Mouse (Mus musculus) ES-Bruce4 (cell line): ENCODE data around the gene Mlx. TPM values are rescaled to one million over a fixed set of nuclear protein-coding genes. Genes with fewer than 3 reads are reported as not detected.

Experiments
- H3K27ac ChIP-seq: 2 replicates; pipeline ENCODE4 v1.5.1; 2012; ENCODE audit warnings: low read length, inconsistent platforms; ENCODE audit not compliant: insufficient read depth
- H3K27me3 ChIP-seq: 2 replicates; pipeline ENCODE4 v1.6.1; 2012; ENCODE audit warnings: mild to moderate bottlenecking, low read length, inconsistent platforms; ENCODE audit not compliant: control insufficient read depth, poor library complexity, insufficient read depth, severe bottlenecking
- H3K36me3 ChIP-seq: 2 replicates; pipeline ENCODE4 v1.6.1; 2012; ENCODE audit warnings: inconsistent platforms, mild to moderate bottlenecking, low read length, moderate library complexity; ENCODE audit not compliant: control insufficient read depth, poor library complexity, insufficient read depth, severe bottlenecking
- H3K4me1 ChIP-seq: one replicate; pipeline ENCODE4 v1.8.1; 2011; ENCODE audit warnings: low read length; ENCODE audit not compliant: control insufficient read depth, insufficient read depth
- H3K4me3 ChIP-seq: 2 replicates; pipeline ENCODE4 v1.5.1; 2011; ENCODE audit warnings: low read depth, mild to moderate bottlenecking, low read length
- H3K9ac ChIP-seq: 2 replicates; pipeline ENCODE4 v1.6.1; 2012; ENCODE audit warnings: low read depth, mild to moderate bottlenecking, inconsistent platforms; ENCODE audit not compliant: poor library complexity, severe bottlenecking
- H3K9me3 ChIP-seq: replicated peaks from 2 replicates; pipeline ENCODE4 v1.6.1; 2012; ENCODE audit warnings: mild to moderate bottlenecking, low read length, inconsistent platforms; ENCODE audit not compliant: control insufficient read depth, poor library complexity, insufficient read depth, severe bottlenecking
- CTCF ChIP-seq: IDR thresholded peaks from one replicate; pipeline ENCODE4 v1.8.1; 2011; ENCODE audit warnings: low read depth, low read length
- EP300 ChIP-seq: IDR thresholded peaks from 2 replicates; pipeline ENCODE4 v1.6.1; 2011; ENCODE audit warnings: low read depth, low read length; ENCODE audit not compliant: insufficient read depth
- POLR2A ChIP-seq: IDR thresholded peaks from one replicate; pipeline ENCODE4 v1.8.1; 2011; ENCODE audit warnings: low read length; ENCODE audit not compliant: insufficient read depth
- polyA plus RNA-seq: library from polyadenylated mRNA; stranded (reverse); fragments of >200 nt; gene quantifications from 2 replicates; pipeline ENCODE4 v1.2.4, GENCODE M21; 2011; ENCODE audit warnings: low read depth; ENCODE audit not compliant: missing spikeins, insufficient read depth, insufficient read length

Gene Mlx
- polyA plus RNA-seq, 1 experiment, result 40.5 TPM

DNA sequence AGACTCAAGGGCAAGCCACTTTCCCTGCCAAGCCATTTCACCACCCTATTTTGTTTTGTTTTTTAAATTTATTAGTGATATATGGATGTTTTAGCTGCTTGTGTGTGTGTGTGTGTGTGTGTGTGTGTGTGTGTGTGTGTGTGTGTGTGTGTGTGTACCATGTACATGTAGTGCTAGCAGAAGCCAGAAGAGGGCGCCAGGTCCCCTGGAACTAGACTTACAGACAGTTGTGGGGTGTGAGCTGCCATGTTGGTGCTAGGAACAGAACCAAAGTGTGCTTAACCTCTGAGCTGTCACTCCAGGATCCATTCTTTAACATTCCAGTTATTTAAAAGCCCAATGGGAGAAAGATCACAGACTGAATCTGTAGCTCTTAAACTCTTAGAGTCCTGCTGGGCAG, 40.0 kb downstream of the Mlx start:
- H3K9ac ChIP-seq, result no peak overlapping the region
- no peak for TF ChIP-seq EP300
- peak; percentile 28 for TF ChIP-seq CTCF
- no peak for TF ChIP-seq POLR2A
- no peaks in the 10 kb centered on the region for H3K4me1 ChIP-seq
- H3K4me3 ChIP-seq, result no peak overlapping the region
- peaks cover 8% of the 10 kb centered on the region for H3K36me3 ChIP-seq
- no peak overlapping the region for H3K27ac ChIP-seq
- H3K27me3 ChIP-seq, result no peaks in the 10 kb centered on the region
- H3K9me3 ChIP-seq, result no peaks in the 10 kb centered on the region

DNA sequence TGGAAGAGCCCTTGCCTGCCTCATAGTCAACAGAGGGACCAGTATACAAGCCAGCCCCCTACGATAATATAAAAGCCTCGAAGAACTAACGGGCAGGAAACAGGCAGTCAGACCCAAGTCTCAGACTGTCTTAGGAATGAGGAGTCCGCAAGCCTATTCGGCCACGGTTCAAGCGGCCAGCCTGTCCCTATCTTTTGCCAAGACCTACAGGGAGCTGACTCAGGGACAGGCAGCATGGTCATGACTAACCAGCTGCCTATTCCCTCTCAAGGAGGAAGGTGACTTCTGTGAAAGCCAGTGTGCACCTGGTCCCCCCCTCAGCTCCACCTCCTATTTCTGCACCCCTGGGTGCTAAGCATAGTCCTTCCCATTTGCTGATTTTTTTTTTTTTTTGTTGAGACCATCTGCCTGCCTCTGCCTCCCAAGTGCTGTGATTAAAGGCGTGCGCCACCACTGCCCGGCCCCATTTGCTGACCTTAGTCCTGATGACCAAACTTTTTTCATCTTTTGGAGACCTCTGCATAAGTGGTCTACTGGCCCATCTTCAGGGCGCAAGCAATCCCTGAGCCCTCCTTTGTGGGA, 42.0 kb downstream of the Mlx start:
- H3K27me3 ChIP-seq, result no peaks in the 10 kb centered on the region
- H3K36me3 ChIP-seq, result peaks cover 6% of the 10 kb centered on the region
- no peak overlapping the region for H3K9ac ChIP-seq
- H3K4me3 ChIP-seq, result no peak overlapping the region
- TF ChIP-seq POLR2A (no peak), CTCF (no peak), EP300 (no peak)
- H3K27ac ChIP-seq, result no peak overlapping the region
- H3K4me1 ChIP-seq, result no peaks in the 10 kb centered on the region
- H3K9me3 ChIP-seq, result no peaks in the 10 kb centered on the region

DNA sequence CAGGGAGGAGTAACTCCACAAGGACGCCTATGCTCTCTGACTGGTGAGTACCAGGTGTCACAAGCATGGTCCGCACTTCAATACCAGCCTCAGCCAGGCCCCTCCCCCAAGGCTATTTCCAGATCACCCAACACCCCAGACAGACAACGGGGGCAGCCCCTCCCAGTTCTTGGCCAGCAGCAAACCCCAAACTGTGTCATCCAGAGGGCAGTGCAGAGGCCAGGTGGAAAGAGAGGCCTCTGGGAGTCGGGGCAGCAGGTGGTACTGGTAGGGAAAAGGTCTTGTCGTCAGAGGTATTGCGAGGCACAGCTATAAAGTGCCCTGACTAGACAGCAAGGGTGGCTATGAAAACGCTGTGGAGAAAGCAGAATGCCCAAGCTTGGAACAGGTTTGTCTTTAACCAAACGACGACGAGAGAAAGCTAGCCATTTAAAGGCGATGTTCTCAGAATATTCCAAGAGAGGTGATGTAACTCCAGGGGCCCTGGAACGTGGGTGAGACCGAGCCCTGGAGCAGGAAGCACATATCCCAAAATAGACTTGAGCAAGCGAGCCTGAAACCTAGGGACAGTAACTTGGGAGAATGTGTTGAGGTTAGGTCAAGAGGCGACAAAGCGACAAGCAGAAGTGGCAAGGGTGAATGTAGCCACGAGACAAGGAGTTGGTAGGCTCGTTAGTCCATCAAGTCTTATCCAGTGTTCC, 43.1 kb downstream of the Mlx start:
- no peak overlapping the region for H3K27ac ChIP-seq
- H3K36me3 ChIP-seq, result peaks cover 6% of the 10 kb centered on the region
- no peak overlapping the region for H3K4me3 ChIP-seq
- no peaks in the 10 kb centered on the region for H3K4me1 ChIP-seq
- no peaks in the 10 kb centered on the region for H3K27me3 ChIP-seq
- TF ChIP-seq POLR2A, result no peak
- no peak for TF ChIP-seq EP300
- TF ChIP-seq CTCF, result no peak
- no peaks in the 10 kb centered on the region for H3K9me3 ChIP-seq
- no peak overlapping the region for H3K9ac ChIP-seq

DNA sequence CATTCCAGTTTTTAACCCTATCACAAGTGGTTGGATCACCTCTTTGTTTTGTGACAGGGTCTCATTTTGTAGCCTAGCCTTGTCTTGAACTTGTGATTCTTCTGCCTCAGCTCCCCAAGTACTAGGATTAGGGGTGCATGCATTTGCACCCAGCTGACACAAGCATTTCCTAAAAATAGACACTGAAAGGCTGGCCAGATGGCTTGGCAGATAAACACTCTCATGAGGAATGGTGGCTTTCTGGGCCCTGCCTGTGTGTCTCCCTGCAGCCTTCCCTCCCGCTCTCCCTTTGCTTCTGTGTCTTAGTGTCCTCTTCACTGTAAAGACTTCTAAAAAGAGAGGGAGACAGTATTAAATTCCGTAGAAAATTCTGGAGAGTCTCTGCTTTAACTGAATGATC, 44.1 kb downstream of the Mlx start:
- H3K27ac ChIP-seq, result no peak overlapping the region
- no peak overlapping the region for H3K9ac ChIP-seq
- no peaks in the 10 kb centered on the region for H3K4me1 ChIP-seq
- no peak overlapping the region for H3K4me3 ChIP-seq
- peaks cover 2% of the 10 kb centered on the region for H3K36me3 ChIP-seq
- H3K27me3 ChIP-seq, result no peaks in the 10 kb centered on the region
- H3K9me3 ChIP-seq, result no peaks in the 10 kb centered on the region
- TF ChIP-seq CTCF (no peak), POLR2A (no peak), EP300 (no peak)

DNA sequence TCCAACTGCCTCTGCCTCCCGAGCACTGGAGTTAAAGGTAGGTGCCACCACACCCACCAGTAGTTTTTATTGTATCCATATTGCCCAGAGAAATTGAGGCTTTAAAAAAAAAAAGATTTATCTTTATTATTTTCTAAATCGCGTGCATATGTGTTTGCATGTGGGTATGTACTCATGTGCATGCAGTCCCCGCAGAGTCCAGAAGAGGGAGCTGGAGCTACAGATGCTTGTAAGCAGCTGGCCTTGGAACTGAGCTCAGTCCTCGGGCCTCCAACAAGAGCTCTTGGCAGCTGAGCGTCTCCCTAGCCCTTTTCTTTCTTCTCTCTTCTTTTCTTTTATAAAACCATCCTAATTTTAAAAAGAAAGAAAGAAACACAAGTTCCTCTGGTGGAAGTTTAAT, 44.6 kb downstream of the Mlx start:
- Histone ChIP-seq H3K9me3 (no peaks in the 10 kb centered on the region), H3K36me3 (no peaks in the 10 kb centered on the region), H3K27me3 (no peaks in the 10 kb centered on the region), H3K9ac (no peak overlapping the region), H3K4me3 (no peak overlapping the region), H3K27ac (no peak overlapping the region), H3K4me1 (no peaks in the 10 kb centered on the region)
- TF ChIP-seq POLR2A, result no peak
- peak; percentile 65 for TF ChIP-seq CTCF
- TF ChIP-seq EP300, result no peak

DNA sequence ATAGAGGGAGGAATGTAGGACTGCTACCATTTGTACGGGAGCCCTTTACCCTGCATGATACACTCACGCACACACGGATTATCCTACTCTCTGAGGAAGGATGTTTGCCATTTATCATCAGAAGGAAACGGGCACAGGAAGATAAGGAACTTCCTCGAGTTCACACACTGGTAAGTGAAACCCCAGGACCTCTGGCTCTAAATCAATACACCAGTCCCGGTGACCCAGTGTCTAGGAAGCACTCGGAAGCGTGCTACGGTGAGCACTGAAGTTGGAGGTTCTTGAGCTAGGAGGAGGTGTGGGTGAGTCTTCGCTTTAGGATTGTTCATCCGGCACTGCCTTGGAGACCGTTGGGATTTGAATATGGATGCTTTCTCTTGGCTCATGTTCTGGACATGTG, 46.0 kb downstream of the Mlx start:
- no peak overlapping the region for H3K4me3 ChIP-seq
- no peak overlapping the region for H3K27ac ChIP-seq
- no peaks in the 10 kb centered on the region for H3K36me3 ChIP-seq
- H3K9me3 ChIP-seq, result no peaks in the 10 kb centered on the region
- no peaks in the 10 kb centered on the region for H3K27me3 ChIP-seq
- H3K9ac ChIP-seq, result no peak overlapping the region
- no peak for TF ChIP-seq CTCF
- no peak for TF ChIP-seq EP300
- TF ChIP-seq POLR2A, result no peak
- H3K4me1 ChIP-seq, result no peaks in the 10 kb centered on the region
